Mouse (Mus musculus): ENCODE data around the gene Vmn1r10.

Vmn1r10 gene

DNA sequence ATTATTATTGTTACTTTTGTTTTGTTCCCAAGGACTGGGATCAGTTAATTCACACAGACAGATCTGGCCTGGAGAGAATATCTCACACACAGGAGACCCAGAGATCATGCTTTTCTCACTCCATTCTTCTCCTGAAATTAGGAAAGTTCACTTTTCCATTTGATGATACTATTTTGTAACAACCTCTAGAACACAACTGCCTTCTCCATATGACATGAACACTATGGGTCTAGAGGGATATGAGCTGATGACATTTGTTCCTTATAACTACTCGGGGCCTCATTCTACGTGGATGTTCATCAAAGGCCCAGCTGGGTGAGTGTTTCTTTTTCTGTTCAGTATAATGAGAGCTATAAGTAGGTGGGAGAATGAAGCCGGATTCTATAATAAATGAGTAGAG, at the start of gene Vmn1r10:
TSS of gene Vmn1r10 (plus strand) at position 301 of the 400 bp plus-strand sequence.
- DNase-seq (ENCODE audit: low spot score) = no peak

DNA sequence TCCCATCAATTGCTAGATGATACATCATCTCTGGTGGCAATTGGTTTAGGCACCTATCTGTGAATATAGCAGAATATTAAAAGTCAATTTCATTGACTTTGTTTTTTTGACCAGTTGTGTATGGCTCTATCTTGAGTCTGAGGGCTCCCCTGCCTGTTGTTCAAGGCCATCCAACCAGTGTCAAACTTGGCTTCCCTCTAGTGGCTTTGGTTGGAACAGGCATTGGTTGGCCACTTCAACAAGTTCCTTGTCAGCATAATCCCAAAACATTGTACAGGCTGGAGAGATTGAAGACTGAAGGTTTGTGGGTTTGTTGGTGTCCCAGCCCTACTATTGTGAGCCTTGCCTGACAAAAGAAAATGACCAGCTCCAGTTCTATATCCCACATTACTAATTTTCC, 45.5 kb upstream of the Vmn1r10 start:
- no peak for DNase-seq (ENCODE audit: low spot score)

DNA sequence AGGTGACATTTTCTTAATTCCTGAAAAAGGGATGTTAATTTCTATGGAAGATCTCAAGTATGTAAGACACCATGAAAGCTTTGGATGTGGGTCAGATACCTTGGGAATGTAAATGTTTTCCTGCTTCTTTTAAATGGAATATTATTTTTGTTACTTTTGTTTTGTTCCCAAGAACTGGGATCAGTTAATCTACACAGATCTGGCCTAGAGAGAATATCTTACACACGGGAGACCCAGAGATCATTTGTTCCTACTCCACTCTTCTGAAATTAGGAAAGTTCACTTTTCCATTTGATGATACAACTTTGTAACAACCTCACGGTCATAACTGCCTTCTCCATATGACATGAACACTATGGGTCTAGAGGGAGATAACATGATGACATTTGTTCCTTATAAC, 42.8 kb upstream of the Vmn1r10 start, which contains the start of gene Vmn1r9:
TSS of gene Vmn1r9 (plus strand) at position 301 of the 400 bp plus-strand sequence.
- no peak for DNase-seq (ENCODE audit: low spot score)

DNA sequence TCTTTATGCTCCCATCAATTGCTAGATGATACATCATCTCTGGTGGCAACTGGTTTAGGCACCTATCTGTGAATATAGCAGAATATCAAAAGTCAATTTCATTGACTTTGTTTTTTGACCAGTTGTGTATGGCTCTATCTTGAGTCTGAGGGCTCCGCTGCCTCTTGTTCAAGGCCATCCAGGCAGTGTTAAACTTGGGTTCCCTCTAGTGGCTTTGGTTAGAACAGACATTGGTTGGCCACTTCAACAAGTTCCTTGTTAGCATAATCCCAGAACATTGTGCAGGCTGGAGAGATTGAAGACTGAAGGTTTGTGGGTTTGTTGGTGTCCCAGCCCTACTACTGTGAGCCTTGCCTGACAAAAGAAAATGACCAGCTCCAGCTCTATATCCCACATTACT, 2.9 kb upstream of the Vmn1r10 start:
- no peak for DNase-seq (ENCODE audit: low spot score)

DNA sequence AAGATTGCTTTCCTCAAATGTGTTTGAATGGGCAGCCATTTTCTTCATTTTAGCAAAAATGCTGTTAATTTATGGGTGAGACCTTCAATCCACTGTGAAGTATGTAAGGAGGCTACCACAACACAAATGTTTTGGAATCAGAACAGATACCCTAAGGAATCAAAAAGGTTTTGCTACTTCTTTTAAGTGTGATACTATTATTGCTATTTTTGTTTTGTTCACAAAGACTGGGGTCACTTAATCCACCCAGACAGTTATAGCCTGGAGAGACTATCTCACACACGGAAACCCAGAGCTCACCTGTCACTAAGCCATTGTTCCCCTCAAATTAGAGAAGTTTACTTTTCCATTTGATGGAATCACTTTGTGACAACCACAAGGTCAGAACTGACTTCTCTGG, 23.9 kb downstream of the Vmn1r10 start, which contains the start of gene Vmn1r11:
TSS of gene Vmn1r11 (plus strand) at position 301 of the 400 bp plus-strand sequence.
- no peak for DNase-seq (ENCODE audit: low spot score)

DNA sequence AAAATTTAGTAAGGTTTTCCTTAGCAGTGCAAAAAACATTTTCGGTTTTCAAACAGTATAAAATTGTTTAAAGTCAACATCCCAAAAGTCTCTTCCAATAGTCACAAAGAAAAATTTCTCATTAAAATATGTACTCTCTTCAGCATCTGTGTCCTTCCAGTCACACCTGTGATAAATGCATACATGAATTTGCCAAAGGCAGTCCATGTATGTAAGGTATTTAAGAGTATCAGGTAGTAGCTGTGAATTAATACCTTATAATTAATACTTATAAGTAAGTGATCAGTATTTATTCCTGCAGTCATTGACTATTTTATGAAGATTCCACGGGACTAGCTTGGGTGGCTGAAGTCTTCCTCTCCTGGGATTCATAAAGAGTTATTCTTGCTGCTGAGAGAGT, 47.4 kb downstream of the Vmn1r10 start, which contains the start of gene Vmn1r12:
TSS of gene Vmn1r12 (plus strand) at position 301 of the 400 bp plus-strand sequence.
- DNase-seq (ENCODE audit: low spot score) = no peak

Measured in T-cell, adult 2 months (primary cell).